8 mouse cellular contexts compared by ENCODE assay signal in the genomic region with DNA sequence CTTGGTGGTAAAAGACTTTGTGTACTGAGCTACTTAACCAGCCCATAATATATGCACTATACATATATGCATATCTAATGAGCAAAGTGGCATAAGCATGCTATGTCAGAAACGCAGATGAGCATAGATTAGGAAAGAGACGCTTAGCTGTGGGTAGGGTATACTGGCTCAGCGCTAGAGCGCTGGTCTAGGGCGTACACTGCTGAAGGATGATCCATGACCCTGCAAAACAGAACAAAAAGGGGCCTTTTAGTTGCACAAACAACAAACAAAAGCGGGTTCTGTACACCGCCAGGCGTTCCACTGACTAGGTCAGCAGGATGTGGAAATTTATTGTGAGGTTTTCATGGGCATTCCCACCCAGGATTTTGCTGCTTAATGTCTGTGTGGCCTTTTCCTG. TPM values are rescaled to one million over a fixed set of nuclear protein-coding genes. Genes with fewer than 3 reads are reported as not detected.
DNase-seq lines count a peak whose midpoint lies in the region; ATAC-seq lines count a peak whose summit lies in the region.

No protein-coding gene starts in this region.

- no peak for DNase-seq in heart, postnatal 25 days (ENCODE audit: low spot score)
- DNase-seq in hindbrain, embryonic 10.5 days (ENCODE audit: low spot score): no peak
- DNase-seq in left cerebral cortex, postnatal 4 days: no peak
- no peak for DNase-seq in left cerebral cortex, adult 11 months (ENCODE audit: low spot score)

- no peak for ATAC-seq in heart, embryonic 14.5 days (ENCODE audit: insufficient number of reproducible peaks, insufficient read depth, low FRiP score, low read depth)
- ATAC-seq in midbrain, embryonic 13.5 days: peak; percentile 32; the same call in 1 of the 2 replicates
- no peak for ATAC-seq in midbrain, embryonic 16.5 days
- ATAC-seq in stomach, embryonic 14.5 days (ENCODE audit: insufficient number of reproducible peaks, insufficient read depth, low FRiP score, low read depth): no peak; the same call in 1 of the 2 replicates

- peak overlapping the region; percentile 82 to 86; a peak in 3 of 4 replicates for H3K27ac ChIP-seq in heart, embryonic 14.5 days (replicated peaks in 1 of 2; ENCODE audit: control insufficient read depth in 1 of 2, insufficient read depth in 1 of 2, low read depth in 2 of 2, low read length in 2 of 2)
- H3K27ac ChIP-seq in midbrain, embryonic 13.5 days: no peak overlapping the region
- no peak overlapping the region for H3K27ac ChIP-seq in midbrain, embryonic 16.5 days (ENCODE audit: low read length)
- H3K27ac ChIP-seq in hindbrain, embryonic 10.5 days: peak overlapping the region; percentile 56
- H3K27ac ChIP-seq in stomach, embryonic 14.5 days (ENCODE audit: low read length): peak overlapping the region; percentile 82; the same call in 1 of the 2 replicates

- no peak overlapping the region for H3K4me3 ChIP-seq in heart, embryonic 14.5 days (ENCODE audit: control insufficient read depth in 1 of 2, insufficient read depth in 1 of 2, low read depth in 1 of 2, low read length in 2 of 2)
- no peak overlapping the region for H3K4me3 ChIP-seq in midbrain, embryonic 13.5 days (replicated peaks)
- H3K4me3 ChIP-seq in midbrain, embryonic 16.5 days (ENCODE audit: low read depth, low read length): no peak overlapping the region
- no peak overlapping the region for H3K4me3 ChIP-seq in hindbrain, embryonic 10.5 days
- no peak overlapping the region for H3K4me3 ChIP-seq in stomach, embryonic 14.5 days (ENCODE audit: low read depth, low read length)

- H3K4me2 ChIP-seq in heart, embryonic 14.5 days (ENCODE audit: low read length): no peak overlapping the region
- no peak overlapping the region for H3K4me2 ChIP-seq in midbrain, embryonic 13.5 days (replicated peaks)
- H3K4me2 ChIP-seq in midbrain, embryonic 16.5 days (ENCODE audit: low read length): no peak overlapping the region
- no peak overlapping the region for H3K4me2 ChIP-seq in stomach, embryonic 14.5 days (replicated peaks; ENCODE audit: low read depth, low read length)

- H3K4me1 ChIP-seq in heart, embryonic 14.5 days (ENCODE audit: control insufficient read depth in 2 of 2, insufficient read depth in 2 of 2, low read length in 2 of 2): peaks cover 31 to 42% of the 10 kb centered on the region in 2 experiments
- H3K4me1 ChIP-seq in midbrain, embryonic 13.5 days (replicated peaks): peaks cover 42% of the 10 kb centered on the region
- H3K4me1 ChIP-seq in midbrain, embryonic 16.5 days (ENCODE audit: control insufficient read depth, insufficient read depth, low read length): peaks cover 17% of the 10 kb centered on the region
- peaks cover 40% of the 10 kb centered on the region for H3K4me1 ChIP-seq in hindbrain, embryonic 10.5 days (replicated peaks)
- peaks cover 26% of the 10 kb centered on the region for H3K4me1 ChIP-seq in stomach, embryonic 14.5 days (ENCODE audit: control insufficient read depth, insufficient read depth, low read length)

- no peaks in the 10 kb centered on the region for H3K36me3 ChIP-seq in heart, embryonic 14.5 days (ENCODE audit: control insufficient read depth, insufficient read depth, low read length)
- no peaks in the 10 kb centered on the region for H3K36me3 ChIP-seq in midbrain, embryonic 13.5 days
- H3K36me3 ChIP-seq in midbrain, embryonic 16.5 days (ENCODE audit: control insufficient read depth, insufficient read depth, low read length): no peaks in the 10 kb centered on the region
- H3K36me3 ChIP-seq in hindbrain, embryonic 10.5 days: no peaks in the 10 kb centered on the region
- no peaks in the 10 kb centered on the region for H3K36me3 ChIP-seq in stomach, embryonic 14.5 days (ENCODE audit: control insufficient read depth, insufficient read depth, low read length)

- intact Hi-C loops in heart, postnatal 25 days (cut with DNase I): no loop called here
- intact Hi-C loops in left cerebral cortex, postnatal 4 days (cut with DNase I): no loop called here

- WGBS in heart, embryonic 14.5 days: 75% methylated on average over 8 of the region's 8 CpGs
- WGBS in midbrain, embryonic 13.5 days: 49% methylated on average over 8 of the region's 8 CpGs
- WGBS in midbrain, embryonic 16.5 days: 40% methylated on average over 8 of the region's 8 CpGs
- 50% methylated on average over 8 of the region's 8 CpGs for WGBS in hindbrain, embryonic 10.5 days
- 61% methylated on average over 8 of the region's 8 CpGs for WGBS in stomach, embryonic 14.5 days

- no peaks in the 10 kb centered on the region for H3K27me3 ChIP-seq in heart, embryonic 14.5 days (ENCODE audit: control insufficient read depth, insufficient read depth, low read length)
- no peaks in the 10 kb centered on the region for H3K27me3 ChIP-seq in midbrain, embryonic 13.5 days
- H3K27me3 ChIP-seq in midbrain, embryonic 16.5 days (ENCODE audit: control insufficient read depth, insufficient read depth, low read depth, low read length): no peaks in the 10 kb centered on the region
- H3K27me3 ChIP-seq in hindbrain, embryonic 10.5 days (ENCODE audit: insufficient read depth, poor library complexity, severe bottlenecking): no peaks in the 10 kb centered on the region
- no peaks in the 10 kb centered on the region for H3K27me3 ChIP-seq in stomach, embryonic 14.5 days (ENCODE audit: control insufficient read depth, insufficient read depth, low read length)

- H3K9me3 ChIP-seq in heart, embryonic 14.5 days (ENCODE audit: control insufficient read depth, low read length): no peaks in the 10 kb centered on the region
- H3K9me3 ChIP-seq in midbrain, embryonic 13.5 days: no peaks in the 10 kb centered on the region
- no peaks in the 10 kb centered on the region for H3K9me3 ChIP-seq in midbrain, embryonic 16.5 days (replicated peaks; ENCODE audit: control insufficient read depth, low read length, poor library complexity, severe bottlenecking)
- H3K9me3 ChIP-seq in hindbrain, embryonic 10.5 days: no peaks in the 10 kb centered on the region
- no peaks in the 10 kb centered on the region for H3K9me3 ChIP-seq in stomach, embryonic 14.5 days (ENCODE audit: control insufficient read depth, low read depth, low read length)

- H3K9ac ChIP-seq in heart, embryonic 14.5 days (ENCODE audit: low read length): peak overlapping the region; percentile 13; the same call in 1 of the 2 replicates
- H3K9ac ChIP-seq in midbrain, embryonic 13.5 days (replicated peaks): no peak overlapping the region
- no peak overlapping the region for H3K9ac ChIP-seq in midbrain, embryonic 16.5 days (ENCODE audit: low read depth, low read length)
- no peak overlapping the region for H3K9ac ChIP-seq in stomach, embryonic 14.5 days (replicated peaks; ENCODE audit: low read depth, low read length)

RNA-seq across cellular contexts. Expression of gene Irf2bp2, which starts 8.9 kb away (rescaled TPM):
- polyA plus RNA-seq in heart, embryonic 14.5 days (2014; fragmentation: Nextera tagmentation; extraction: Ambion mirVana): 8.1 and 9.1 TPM in 2 replicates
- 10 to 100 TPM; 63.9 to 71.4 TPM for total RNA-seq in heart, postnatal 25 days (2021)
- 8.3 and 9.2 TPM in 2 replicates for polyA plus RNA-seq in midbrain, embryonic 13.5 days (2015; fragmentation: Nextera tagmentation; extraction: Ambion mirVana)
- 9.6 and 9.9 TPM in 2 replicates for polyA plus RNA-seq in midbrain, embryonic 16.5 days (2015; fragmentation: Nextera tagmentation; extraction: Ambion mirVana)
- polyA plus RNA-seq in hindbrain, embryonic 10.5 days (2016; fragmentation: Nextera tagmentation; extraction: Ambion mirVana): 3.3 and 4.3 TPM in 2 replicates
- 9.7 and 10.0 TPM in 2 replicates for polyA plus RNA-seq in stomach, embryonic 14.5 days (2014; fragmentation: Nextera tagmentation; extraction: Ambion mirVana)
- 10 to 100 TPM; 52.6 to 53.0 TPM for total RNA-seq in left cerebral cortex, postnatal 4 days (2021)

Comparison
In these comparisons a context has a peak if more than half of its experiments do, and no peak if none do; other contexts are left out.
1. H3K27ac ChIP-seq: peak in heart, embryonic 14.5 days (2 of 2), hindbrain, embryonic 10.5 days (single experiment) and stomach, embryonic 14.5 days (single experiment); none in midbrain, embryonic 13.5 days (single experiment) and midbrain, embryonic 16.5 days (single experiment).